Comparison of ENCODE assay signal across 12 mouse cellular contexts in the genomic region with DNA sequence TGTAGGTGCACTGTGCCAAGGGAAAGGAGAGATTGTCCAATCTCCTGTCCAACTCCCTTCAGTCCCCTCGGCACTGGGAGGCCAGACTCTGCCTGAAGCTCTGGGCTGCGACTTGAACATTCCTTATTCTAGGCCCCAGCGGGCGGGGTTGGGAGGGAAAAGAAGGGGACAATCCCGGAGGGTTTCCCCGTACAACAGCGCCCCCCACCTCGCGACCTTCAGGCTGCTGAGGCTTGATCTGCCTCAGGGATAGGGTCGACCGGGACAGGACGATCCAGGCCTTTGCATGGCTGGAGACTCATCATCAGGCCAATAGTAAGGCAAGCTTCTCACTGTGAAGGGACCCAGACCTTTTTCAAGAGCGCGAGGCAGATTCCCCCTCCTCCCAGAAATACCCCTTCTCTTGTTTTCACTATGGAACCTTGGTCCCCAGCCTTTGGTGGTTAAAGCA. TPM values are rescaled to one million over a fixed set of nuclear protein-coding genes. Genes with fewer than 3 reads are reported as not detected.
DNase-seq lines count a peak whose midpoint lies in the region; ATAC-seq and TF ChIP-seq lines count a peak whose summit lies in the region.
"Had no signal": no experiment of that assay in that cellular context is flagged by ENCODE, and none has a peak within 500 bp of the region (broad histone marks: within the 10 kb centered on the region; RNA-seq: fewer than 3 reads in every experiment).

No protein-coding gene starts in this region.

- no peak overlapping the region for H3K27ac ChIP-seq in heart, embryonic 13.5 days (replicated peaks)
- H3K27ac ChIP-seq in forebrain, postnatal 0 days (ENCODE audit: low read depth, low read length): peak overlapping the region; percentile 89
- H3K27ac ChIP-seq in olfactory bulb, adult 2 months (ENCODE audit: insufficient read depth, low read depth, low read length): peak overlapping the region; percentile 99
- H3K27ac ChIP-seq: hindbrain, embryonic 15.5 days had no signal

- no peak for ATAC-seq in heart, embryonic 13.5 days (ENCODE audit: extremely low read depth, insufficient number of reproducible peaks, low FRiP score, low TSS enrichment)
- ATAC-seq in forebrain, postnatal 0 days: no peak
- no peak for ATAC-seq in erythroblast, adult 5-6 weeks (replicated peaks; ENCODE audit: low FRiP score, poor library complexity, severe bottlenecking)

- H3K4me3 ChIP-seq in heart, embryonic 13.5 days: 0 out of 2 replicates have a peak overlapping the region, but pooled peaks have one; percentile 61
- peak overlapping the region; percentile 57 for H3K4me3 ChIP-seq in forebrain, postnatal 0 days (ENCODE audit: low read depth, low read length)
- H3K4me3 ChIP-seq in olfactory bulb, adult 2 months (ENCODE audit: insufficient read depth, low read depth, low read length): peak overlapping the region; percentile 97
- H3K4me3 ChIP-seq: hindbrain, embryonic 15.5 days had no signal

- no peak for TF ChIP-seq POLR2A in olfactory bulb, adult 2 months (IDR thresholded peaks at IDR 0.05; ENCODE audit: insufficient read depth, low read depth, low read length)

- H3K4me2 ChIP-seq in heart, embryonic 13.5 days: no peak overlapping the region
- H3K4me2 ChIP-seq in forebrain, postnatal 0 days (ENCODE audit: low read depth): peak overlapping the region; percentile 61
- H3K4me2 ChIP-seq: hindbrain, embryonic 15.5 days had no signal

- H3K4me1 ChIP-seq in heart, embryonic 13.5 days: peaks cover 40% of the 10 kb centered on the region
- H3K4me1 ChIP-seq in forebrain, postnatal 0 days (ENCODE audit: insufficient read depth): no peaks in the 10 kb centered on the region
- H3K4me1 ChIP-seq in olfactory bulb, adult 2 months (ENCODE audit: control insufficient read depth, insufficient read depth, low read length): peaks cover 8% of the 10 kb centered on the region; the same call in 1 of the 2 replicates

- H3K27me3 ChIP-seq in heart, embryonic 13.5 days (replicated peaks): peaks cover 99% of the 10 kb centered on the region
- peaks cover 35% of the 10 kb centered on the region for H3K27me3 ChIP-seq in forebrain, postnatal 0 days (ENCODE audit: insufficient read depth, low read length)

- TF ChIP-seq CTCF in forebrain, postnatal 0 days (IDR thresholded peaks at IDR 0.05; ENCODE audit: low read depth): peak; percentile 14; the same call in 1 of the 2 replicates
- no peak for TF ChIP-seq CTCF in olfactory bulb, adult 2 months (IDR thresholded peaks at IDR 0.05; ENCODE audit: insufficient read depth, low read depth, low read length)

- 3% methylated on average over 14 of the region's 14 CpGs for WGBS in heart, embryonic 13.5 days
- WGBS in forebrain, postnatal 0 days: 1% methylated on average over 14 of the region's 14 CpGs
- WGBS in olfactory bulb, adult 2 months: 0% methylated on average over 14 of the region's 14 CpGs

- no peaks in the 10 kb centered on the region for H3K9me3 ChIP-seq in heart, embryonic 13.5 days
- H3K9me3 ChIP-seq in forebrain, postnatal 0 days (ENCODE audit: low read length): no peaks in the 10 kb centered on the region
- H3K9me3 ChIP-seq: hindbrain, embryonic 15.5 days had no signal

- no peak overlapping the region for H3K9ac ChIP-seq in heart, embryonic 13.5 days
- H3K9ac ChIP-seq in forebrain, postnatal 0 days: peak overlapping the region; percentile 63
- H3K9ac ChIP-seq: hindbrain, embryonic 15.5 days had no signal

- no peaks in the 10 kb centered on the region for H3K36me3 ChIP-seq in heart, embryonic 13.5 days
- no peaks in the 10 kb centered on the region for H3K36me3 ChIP-seq in forebrain, postnatal 0 days (ENCODE audit: insufficient read depth)
- H3K36me3 ChIP-seq: hindbrain, embryonic 15.5 days had no signal

- no peak for DNase-seq in heart, postnatal 4 days
- DNase-seq in retina, embryonic 14.5 days (ENCODE audit: low spot score): peak; percentile 45
- DNase-seq in retina, postnatal 1 day: no peak
- no peak for DNase-seq in forebrain, postnatal 0 days
- no peak for DNase-seq in adrenal gland, postnatal 36 days

RNA-seq across cellular contexts. Expression of gene Dlx5, which starts 3.0 kb away (rescaled TPM):
- 0.94 and 1.1 TPM in 2 replicates for polyA plus RNA-seq in heart, embryonic 13.5 days (2015; fragmentation: Nextera tagmentation; extraction: Ambion mirVana)
- under 1 TPM; 0.43 to 0.50 TPM for total RNA-seq in heart, postnatal 4 days (2021)
- total RNA-seq in forebrain, postnatal 0 days (2014; rRNA removed): 6.5 and 12.9 TPM in 2 replicates
- polyA plus RNA-seq in forebrain, postnatal 0 days (2015; fragmentation: Nextera tagmentation; extraction: Ambion mirVana): 47.2 and 51.3 TPM in 2 replicates
- not detected in 2 replicates for polyA plus RNA-seq in olfactory bulb, adult 2 months (2012; ENCODE audit: insufficient read depth, insufficient read length, low replicate concordance, missing spikeins)
- under 1 TPM in 1 of 2 experiments, not detected in 1; 0.53 TPM for total RNA-seq in adrenal gland, postnatal 36 days (2021)
- total RNA-seq in erythroblast, adult 5-6 weeks (2015; ENCODE audit: low replicate concordance): not detected in 2 replicates
- total RNA-seq in erythroblast, adult 5-6 weeks (2017; ENCODE audit: low replicate concordance): not detected in 2 replicates
- total RNA-seq: gastrocnemius, adult 8-10 months; liver, adult 2 months; megakaryocyte-erythroid progenitor cell, adult 5-6 weeks had no signal
- polyA plus RNA-seq: liver, adult 2 months had no signal

RNA-seq across cellular contexts. Expression of gene Dlx6, which starts 15.7 kb away (rescaled TPM):
- polyA plus RNA-seq in heart, embryonic 13.5 days (2015; fragmentation: Nextera tagmentation; extraction: Ambion mirVana): not detected in 2 replicates
- total RNA-seq in heart, postnatal 4 days (2021): not detected
- 19.7 and 28.9 TPM in 2 replicates for total RNA-seq in forebrain, postnatal 0 days (2014; rRNA removed)
- 3.7 and 4.9 TPM in 2 replicates for polyA plus RNA-seq in forebrain, postnatal 0 days (2015; fragmentation: Nextera tagmentation; extraction: Ambion mirVana)
- not detected in 2 replicates for polyA plus RNA-seq in olfactory bulb, adult 2 months (2012; ENCODE audit: insufficient read depth, insufficient read length, low replicate concordance, missing spikeins)
- total RNA-seq in adrenal gland, postnatal 36 days (2021): not detected
- total RNA-seq in erythroblast, adult 5-6 weeks (2015; ENCODE audit: low replicate concordance): not detected in 2 replicates
- total RNA-seq in erythroblast, adult 5-6 weeks (2017; ENCODE audit: low replicate concordance): not detected in 2 replicates
- total RNA-seq: gastrocnemius, adult 8-10 months; liver, adult 2 months; megakaryocyte-erythroid progenitor cell, adult 5-6 weeks had no signal
- polyA plus RNA-seq: liver, adult 2 months had no signal

Comparison
In these comparisons a context has a peak if more than half of its experiments do, and no peak if none do; other contexts are left out.
1. RNA of gene Dlx6, which starts 15.7 kb away (total RNA-seq): 19.7 to 28.9 TPM in forebrain, postnatal 0 days; not detected in adrenal gland, postnatal 36 days, not detected in heart, postnatal 4 days and not detected in erythroblast, adult 5-6 weeks; every median in the first group is over 10 times any median in the second.
2. Peak in every context shown above with its lines, with median percentiles within 50 percentile points of each other: H3K4me3 ChIP-seq.